ENCODE assay signal across 8 mouse cellular contexts in genomic region chr11:94936045-94936444, GRCm38 (mm10). TPM values are rescaled to one million over a fixed set of nuclear protein-coding genes. Genes with fewer than 3 reads are reported as not detected.
A peak's percentile ranks its signal among the peaks of the same experiment; 100 is the strongest.
DNase-seq lines count a peak whose midpoint lies in the region; ATAC-seq and TF ChIP-seq lines count a peak whose summit lies in the region.

Gene Col1a1 (plus strand): TSS chr11:94936224.

- no peaks in the 10 kb centered on the region for H3K9me3 ChIP-seq in embryonic facial prominence, embryonic 15.5 days (replicated peaks)
- H3K9me3 ChIP-seq in heart, embryonic 15.5 days (replicated peaks) = no peaks in the 10 kb centered on the region
- H3K9me3 ChIP-seq in midbrain, embryonic 10.5 days (replicated peaks) = no peaks in the 10 kb centered on the region

- no peak for DNase-seq in layer of hippocampus, adult 2 months (ENCODE audit: low spot score in 2 of 2)
- no peak for DNase-seq in layer of hippocampus, adult 9-10 months (ENCODE audit: low spot score)
- no peak for DNase-seq in large intestine, adult 2 months (ENCODE audit: low read depth, low spot score)
- DNase-seq in midbrain, embryonic 10.5 days (ENCODE audit: low spot score) = peak; percentile 43
- peak; percentile 64 to 82 for DNase-seq in urinary bladder, postnatal 36 days (ENCODE audit: low spot score in 2 of 2)
- DNase-seq in frontal cortex, postnatal 36 days (ENCODE audit: low spot score in 2 of 2) = no peak

- peak within 1 kb of the TSS; percentile 56 for H3K9ac ChIP-seq in embryonic facial prominence, embryonic 15.5 days
- peak within 1 kb of the TSS; percentile 60 for H3K9ac ChIP-seq in heart, embryonic 15.5 days

- H3K4me1 ChIP-seq in embryonic facial prominence, embryonic 15.5 days = peaks cover 73% of the 10 kb centered on the region
- peaks cover 38% of the 10 kb centered on the region for H3K4me1 ChIP-seq in heart, embryonic 15.5 days (replicated peaks)
- peaks cover 36% of the 10 kb centered on the region for H3K4me1 ChIP-seq in midbrain, embryonic 10.5 days

- peak; percentile 70 for ATAC-seq in embryonic facial prominence, embryonic 15.5 days (ENCODE audit: insufficient number of reproducible peaks, low FRiP score, low TSS enrichment, low read depth)
- ATAC-seq in heart, embryonic 15.5 days (replicated peaks; ENCODE audit: insufficient number of reproducible peaks, insufficient read depth, low FRiP score, low read depth) = peak; percentile 33; the same call in 1 of the 2 replicates

- H3K27me3 ChIP-seq in embryonic facial prominence, embryonic 15.5 days = peaks cover 6% of the 10 kb centered on the region; the same call in 1 of the 2 replicates
- peaks cover 60% of the 10 kb centered on the region for H3K27me3 ChIP-seq in heart, embryonic 15.5 days
- H3K27me3 ChIP-seq in midbrain, embryonic 10.5 days (ENCODE audit: low read depth, poor library complexity, severe bottlenecking) = peaks cover 95% of the 10 kb centered on the region

- no peak within 1 kb of the TSS for H3K27ac ChIP-seq in layer of hippocampus, adult 2 months
- H3K27ac ChIP-seq in embryonic facial prominence, embryonic 15.5 days (replicated peaks) = peak within 1 kb of the TSS; percentile 98
- peak within 1 kb of the TSS; percentile 80 for H3K27ac ChIP-seq in heart, embryonic 15.5 days
- H3K27ac ChIP-seq in midbrain, embryonic 10.5 days (replicated peaks) = no peak within 1 kb of the TSS; the same call in 1 of the 2 replicates

- peak within 1 kb of the TSS; percentile 49 for H3K4me3 ChIP-seq in layer of hippocampus, adult 2 months
- peak within 1 kb of the TSS; percentile 57 for H3K4me3 ChIP-seq in embryonic facial prominence, embryonic 15.5 days (replicated peaks)
- peak within 1 kb of the TSS; percentile 57 for H3K4me3 ChIP-seq in heart, embryonic 15.5 days
- peak within 1 kb of the TSS; percentile 54 for H3K4me3 ChIP-seq in midbrain, embryonic 10.5 days

- 10% methylated on average over 19 of the region's 19 CpGs for WGBS in embryonic facial prominence, embryonic 15.5 days
- 18% methylated on average over 19 of the region's 19 CpGs for WGBS in heart, embryonic 15.5 days
- WGBS in large intestine, adult 2 months = 37% methylated on average over 19 of the region's 19 CpGs
- WGBS in midbrain, embryonic 10.5 days = 15% methylated on average over 19 of the region's 19 CpGs

- no peak for TF ChIP-seq CTCF in layer of hippocampus, adult 2 months (conservative IDR thresholded peaks at IDR 0.05)

- H3K4me2 ChIP-seq in embryonic facial prominence, embryonic 15.5 days (replicated peaks) = peak within 1 kb of the TSS; percentile 64
- peak within 1 kb of the TSS; percentile 81 for H3K4me2 ChIP-seq in heart, embryonic 15.5 days

- peaks cover 17% of the 10 kb centered on the region for H3K36me3 ChIP-seq in embryonic facial prominence, embryonic 15.5 days
- H3K36me3 ChIP-seq in heart, embryonic 15.5 days = no peaks in the 10 kb centered on the region
- no peaks in the 10 kb centered on the region for H3K36me3 ChIP-seq in midbrain, embryonic 10.5 days

RNA-seq across cellular contexts. Expression of gene Col1a1, which starts in this region (rescaled TPM):
- 10 to 100 TPM in 1 of 2 experiments, 1 to 10 TPM in 1; 9.6 to 14.0 TPM for total RNA-seq in layer of hippocampus, adult 2 months (2021)
- polyA plus RNA-seq in embryonic facial prominence, embryonic 15.5 days (2015; fragmentation: Nextera tagmentation; extraction: Ambion mirVana) = 4,177 and 4,242 TPM in 2 replicates
- polyA plus RNA-seq in heart, embryonic 15.5 days (2015; fragmentation: Nextera tagmentation; extraction: Ambion mirVana) = 825 and 1,122 TPM in 2 replicates
- 39.6 and 45.7 TPM in 2 replicates for polyA plus RNA-seq in large intestine, adult 2 months (2012; rRNA removed)
- 85.4 and 177 TPM in 2 replicates for polyA plus RNA-seq in midbrain, embryonic 10.5 days (2016; fragmentation: Nextera tagmentation; extraction: Ambion mirVana)

Comparison
In these comparisons a context has a peak if more than half of its experiments do, and no peak if none do; other contexts are left out.
1. DNase-seq: peak in midbrain, embryonic 10.5 days (single experiment) and urinary bladder, postnatal 36 days (2 of 2); none in layer of hippocampus, adult 2 months (0 of 2), layer of hippocampus, adult 9-10 months (single experiment), large intestine, adult 2 months (single experiment) and frontal cortex, postnatal 36 days (0 of 2).
2. H3K27ac ChIP-seq: peak in embryonic facial prominence, embryonic 15.5 days (single experiment) and heart, embryonic 15.5 days (single experiment); none in layer of hippocampus, adult 2 months (single experiment) and midbrain, embryonic 10.5 days (single experiment).
3. Peak in every context shown above with its lines, with median percentiles within 50 percentile points of each other: H3K4me3 ChIP-seq.